Mouse (Mus musculus) midbrain, embryonic 11.5 days (tissue): Measurements from ENCODE around the gene Nodal. TPM values are rescaled to one million over a fixed set of nuclear protein-coding genes. Genes with fewer than 3 reads are reported as not detected.

Experiments used
- ATAC-seq: fragments of 200-750 bp; cut with Nextera tagmentation; 2 replicates; pipeline ENCODE4 v1.8.0; 2017; ENCODE audit warnings: moderate TSS enrichment, moderate library complexity; ENCODE audit not compliant: low FRiP score
- DNase-seq: peaks from one replicate; pipeline ENCODE4 v3.0.0; 2015; ENCODE audit warnings: low spot score; ENCODE audit errors: missing footprints
- H3K27ac ChIP-seq: fragments of 300-500 bp; sonication (generic); 2 replicates; pipeline ENCODE4 v1.5.1; 2014; ENCODE audit warnings: low read depth, low read length
- H3K27me3 ChIP-seq: fragments of 300-500 bp; sonication (generic); 2 replicates; pipeline ENCODE4 v1.6.1; 2014; ENCODE audit warnings: mild to moderate bottlenecking, low read length, moderate library complexity, mixed read lengths; ENCODE audit not compliant: control insufficient read depth, insufficient read depth
- H3K36me3 ChIP-seq: fragments of 300-500 bp; sonication (generic); 2 replicates; pipeline ENCODE4 v1.6.1; 2014; ENCODE audit warnings: mild to moderate bottlenecking, low read length, moderate library complexity, mixed read lengths; ENCODE audit not compliant: control insufficient read depth, insufficient read depth
- H3K4me1 ChIP-seq: fragments of 300-500 bp; sonication (generic); 2 replicates; pipeline ENCODE4 v1.6.1; 2014; ENCODE audit warnings: low read length; ENCODE audit not compliant: control insufficient read depth, insufficient read depth
- H3K4me2 ChIP-seq: fragments of 300-500 bp; sonication (generic); 2 replicates; pipeline ENCODE4 v1.6.1; 2014; ENCODE audit warnings: mild to moderate bottlenecking, moderate library complexity
- H3K4me3 ChIP-seq: fragments of 300-500 bp; sonication (generic); 2 replicates; pipeline ENCODE4 v1.5.1; 2014; ENCODE audit warnings: low read depth, low read length
- H3K9ac ChIP-seq: fragments of 300-500 bp; sonication (generic); 2 replicates; pipeline ENCODE4 v1.6.1; 2014; ENCODE audit warnings: low read length
- H3K9me3 ChIP-seq: fragments of 300-500 bp; sonication (generic); 2 replicates; pipeline ENCODE4 v1.6.1; 2016; ENCODE audit warnings: low read length; ENCODE audit not compliant: control insufficient read depth
- WGBS: fragments of 180-500 bp; shearing (Covaris S2); extraction: QIAGEN DNeasy Blood & Tissue Kit; methylation state at CpG from one replicate; pipeline ENCODE4 v1.1.7; 2014; 5-methylcytosine and 5-hydroxymethylcytosine counted together
- polyA plus RNA-seq: library from polyadenylated mRNA; unstranded; fragments of >200 nt; fragmentation: Nextera tagmentation; extraction: Ambion mirVana; gene quantifications from 2 replicates; pipeline ENCODE4 v1.2.1, GENCODE M21; 2014

Nodal gene
- 0.10 TPM in 1 of 2 replicates, not detected in the other for polyA plus RNA-seq

GRCm38 (mm10) chr10:61417672-61418071 lies at the start of gene Nodal:
TSS of gene Nodal (plus strand) at chr10:61417972.
- Histone ChIP-seq H3K4me2 (peak within 1 kb of the TSS; percentile 69), H3K27ac (no peak within 1 kb of the TSS), H3K9me3 (no peaks in the 10 kb centered on the region), H3K4me3 (peak within 1 kb of the TSS; percentile 41), H3K4me1 (peaks cover 9% of the 10 kb centered on the region; the same call in 1 of the 2 replicates), H3K27me3 (peaks cover 30% of the 10 kb centered on the region), H3K36me3 (no peaks in the 10 kb centered on the region), H3K9ac (peak within 1 kb of the TSS; percentile 44)
- 24% methylated on average over 10 of the region's 10 CpGs for WGBS
- DNase-seq (no peak), ATAC-seq (peak; percentile 9; the same call in 1 of the 2 replicates)

- Histone ChIP-seq H3K9ac (no peak overlapping the region), H3K27ac (no peak overlapping the region), H3K4me3 (no peak overlapping the region), H3K4me2 (no peak overlapping the region), H3K27me3 (no peaks in the 10 kb centered on the region), H3K4me1 (no peaks in the 10 kb centered on the region), H3K9me3 (no peaks in the 10 kb centered on the region), H3K36me3 (no peaks in the 10 kb centered on the region; the same call in 1 of the 2 replicates)
- DNase-seq (no peak), ATAC-seq (no peak)
- 66% methylated on average over 5 of the region's 5 CpGs for WGBS
These were observed 48.0 kb upstream of the Nodal start for GRCm38 (mm10) chr10:61369755-61370154.

GRCm38 (mm10) chr10:61370273-61370979 lies 47.3 kb upstream of the Nodal start:
- Histone ChIP-seq H3K9me3 (no peaks in the 10 kb centered on the region), H3K36me3 (no peaks in the 10 kb centered on the region; the same call in 1 of the 2 replicates), H3K27ac (no peak overlapping the region), H3K9ac (no peak overlapping the region), H3K4me2 (no peak overlapping the region), H3K4me3 (no peak overlapping the region), H3K27me3 (no peaks in the 10 kb centered on the region), H3K4me1 (no peaks in the 10 kb centered on the region)
- ATAC-seq = no peak
- 73% methylated on average over 18 of the region's 18 CpGs for WGBS
- no peak for DNase-seq

- H3K27me3 ChIP-seq = no peaks in the 10 kb centered on the region
- H3K9me3 ChIP-seq = no peaks in the 10 kb centered on the region
- WGBS = 87% methylated on average over 9 of the region's 9 CpGs
- H3K27ac ChIP-seq = no peak overlapping the region
- no peaks in the 10 kb centered on the region for H3K4me1 ChIP-seq
- no peak overlapping the region for H3K4me3 ChIP-seq
- no peaks in the 10 kb centered on the region for H3K36me3 ChIP-seq
- ATAC-seq (no peak), DNase-seq (no peak)
- H3K9ac ChIP-seq = no peak overlapping the region
- no peak overlapping the region for H3K4me2 ChIP-seq
These were observed 45.7 kb upstream of the Nodal start for GRCm38 (mm10) chr10:61371884-61372584.

GRCm38 (mm10) chr10:61372585-61372923 lies 45.2 kb upstream of the Nodal start:
- Histone ChIP-seq H3K4me1 (no peaks in the 10 kb centered on the region), H3K27ac (no peak overlapping the region)
- 71% methylated on average over 4 of the region's 4 CpGs for WGBS

GRCm38 (mm10) chr10:61374076-61374475 lies 43.7 kb upstream of the Nodal start:
- ATAC-seq = no peak
- H3K4me2 ChIP-seq = no peak overlapping the region
- WGBS = 68% methylated on average over 4 of the region's 4 CpGs
- no peaks in the 10 kb centered on the region for H3K27me3 ChIP-seq
- no peak overlapping the region for H3K27ac ChIP-seq
- H3K9me3 ChIP-seq = no peaks in the 10 kb centered on the region
- no peaks in the 10 kb centered on the region for H3K36me3 ChIP-seq
- no peak overlapping the region for H3K9ac ChIP-seq
- no peak for DNase-seq
- no peaks in the 10 kb centered on the region for H3K4me1 ChIP-seq
- no peak overlapping the region for H3K4me3 ChIP-seq

More at GRCm38 (mm10) chr10:61372585-61372923, 45.2 kb upstream of the Nodal start:
- DNase-seq (no peak), ATAC-seq (no peak)
- no peaks in the 10 kb centered on the region for H3K9me3 ChIP-seq
- no peak overlapping the region for H3K4me2 ChIP-seq
- H3K4me3 ChIP-seq = no peak overlapping the region
- no peaks in the 10 kb centered on the region for H3K36me3 ChIP-seq
- H3K9ac ChIP-seq = no peak overlapping the region
- no peaks in the 10 kb centered on the region for H3K27me3 ChIP-seq

- H3K4me2 ChIP-seq = no peak overlapping the region
- H3K36me3 ChIP-seq = no peaks in the 10 kb centered on the region
- no peaks in the 10 kb centered on the region for H3K27me3 ChIP-seq
- H3K9me3 ChIP-seq = no peaks in the 10 kb centered on the region
- no peak for DNase-seq
- no peaks in the 10 kb centered on the region; the same call in 1 of the 2 replicates for H3K4me1 ChIP-seq
- no peak overlapping the region for H3K4me3 ChIP-seq
- no peak overlapping the region for H3K9ac ChIP-seq
- no peak for ATAC-seq
- no peak overlapping the region for H3K27ac ChIP-seq
- WGBS = 80% methylated on average over 6 of the region's 6 CpGs
These were observed 42.8 kb upstream of the Nodal start for GRCm38 (mm10) chr10:61374771-61375481.

- Histone ChIP-seq H3K4me3 (no peak overlapping the region), H3K27me3 (peaks cover 5% of the 10 kb centered on the region; the same call in 1 of the 2 replicates), H3K9me3 (no peaks in the 10 kb centered on the region), H3K4me1 (peaks cover 15% of the 10 kb centered on the region), H3K9ac (no peak overlapping the region), H3K36me3 (no peaks in the 10 kb centered on the region), H3K4me2 (no peak overlapping the region), H3K27ac (no peak overlapping the region)
- no peak for ATAC-seq
- DNase-seq = no peak
- 96% methylated on average over 5 of the region's 5 CpGs for WGBS
These were observed 39.7 kb upstream of the Nodal start for GRCm38 (mm10) chr10:61378050-61378449.

GRCm38 (mm10) chr10:61378698-61379097 lies 39.1 kb upstream of the Nodal start:
- H3K27ac ChIP-seq = no peak overlapping the region
- no peak for ATAC-seq
- peaks cover 16% of the 10 kb centered on the region for H3K4me1 ChIP-seq
- H3K9me3 ChIP-seq = no peaks in the 10 kb centered on the region
- no peak overlapping the region for H3K9ac ChIP-seq
- no peak overlapping the region for H3K4me3 ChIP-seq
- no peak for DNase-seq
- no peak overlapping the region for H3K4me2 ChIP-seq
- peaks cover 5% of the 10 kb centered on the region; the same call in 1 of the 2 replicates for H3K27me3 ChIP-seq
- H3K36me3 ChIP-seq = no peaks in the 10 kb centered on the region
- WGBS = 83% methylated on average over 5 of the region's 5 CpGs
